Mouse (Mus musculus) right cerebral cortex, postnatal 10 days (tissue): ENCODE measurements around the gene Cd36.

Source experiments
- DNase-seq, 2 experiments: peaks; one replicate each; pipeline ENCODE4 v3.0.0; 2021; ENCODE audit warnings: low spot score in 2 of 2

Cd36 gene

GRCm38 (mm10) chr5:17806774-17807377 is 81.7 kb downstream of the Cd36 start:
- no peak for DNase-seq

GRCm38 (mm10) chr5:17776571-17776970 is 112.0 kb downstream of the Cd36 start:
- DNase-seq = peak in 1 of 2 experiments; percentile 40

- DNase-seq = no peak
Measured at GRCm38 (mm10) chr5:17770328-17770727, 118.3 kb downstream of the Cd36 start.

GRCm38 (mm10) chr5:17766006-17766677 is 122.5 kb downstream of the Cd36 start:
- DNase-seq = no peak

DNA sequence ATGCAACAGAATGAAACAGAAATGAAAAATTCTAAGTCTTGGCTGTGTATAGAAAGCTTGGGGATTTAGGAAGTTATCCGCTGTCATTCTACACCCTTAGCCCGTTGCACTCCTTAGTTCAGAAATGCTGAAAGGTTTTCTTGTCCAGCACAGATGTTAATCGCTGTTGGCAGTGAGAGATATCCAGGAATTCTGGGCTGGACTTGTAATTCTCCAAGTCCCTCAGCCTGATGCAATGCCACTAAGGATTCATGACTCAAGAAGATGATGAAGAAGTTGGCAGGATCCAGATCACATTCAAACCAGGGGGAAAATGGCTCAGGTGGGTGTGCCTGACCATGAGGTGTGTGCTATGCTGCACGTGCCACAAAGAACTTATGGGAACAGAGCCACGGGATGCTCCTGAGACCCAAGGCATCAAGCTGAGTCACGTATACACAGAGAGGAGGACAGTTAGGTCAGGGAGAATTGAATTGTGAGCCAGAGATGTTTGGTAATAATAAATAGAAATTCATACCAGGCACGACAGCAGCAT is 135.1 kb downstream of the Cd36 start:
- DNase-seq = no peak

DNA sequence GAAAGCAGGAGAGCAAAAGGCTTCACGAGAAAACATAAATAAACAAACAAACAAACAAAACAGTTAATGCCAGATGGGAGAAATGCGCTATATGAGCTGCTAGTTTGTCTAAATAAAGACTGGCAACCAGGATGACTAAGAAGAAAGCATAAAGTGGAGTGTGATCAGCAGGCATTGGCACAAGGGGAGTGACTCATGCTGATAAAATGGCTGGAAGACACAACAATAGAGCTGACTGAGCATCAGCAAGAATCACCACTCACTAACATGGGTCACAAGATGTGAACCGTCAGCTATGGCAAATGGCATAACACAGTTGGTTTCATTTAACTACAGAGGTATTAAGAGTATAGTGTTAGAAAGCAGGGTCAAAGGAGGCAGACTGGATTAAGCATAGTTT is 140.3 kb downstream of the Cd36 start:
- no peak for DNase-seq

DNA sequence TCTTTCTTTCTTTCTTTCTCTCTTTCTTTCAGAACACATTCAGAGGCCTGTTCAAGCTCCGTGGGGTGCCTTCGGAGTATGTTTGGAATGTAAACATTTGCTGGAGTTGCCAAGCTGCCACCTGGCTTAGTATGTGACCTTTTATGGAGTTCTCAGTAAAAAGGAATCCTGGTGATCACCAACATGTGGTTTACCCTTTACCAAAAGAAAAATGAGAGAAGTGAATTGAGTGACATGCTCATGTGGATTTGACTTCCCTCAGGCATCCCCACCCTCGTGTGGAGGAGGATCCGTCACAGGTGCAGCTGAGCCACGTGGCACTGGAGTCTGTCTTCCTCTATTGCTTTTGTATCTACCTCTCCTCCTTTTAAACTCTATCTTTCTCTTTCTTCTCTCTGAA is 141.5 kb downstream of the Cd36 start:
- no peak for DNase-seq

GRCm38 (mm10) chr5:17746520-17746919 is 142.1 kb downstream of the Cd36 start:
- DNase-seq = no peak

DNA sequence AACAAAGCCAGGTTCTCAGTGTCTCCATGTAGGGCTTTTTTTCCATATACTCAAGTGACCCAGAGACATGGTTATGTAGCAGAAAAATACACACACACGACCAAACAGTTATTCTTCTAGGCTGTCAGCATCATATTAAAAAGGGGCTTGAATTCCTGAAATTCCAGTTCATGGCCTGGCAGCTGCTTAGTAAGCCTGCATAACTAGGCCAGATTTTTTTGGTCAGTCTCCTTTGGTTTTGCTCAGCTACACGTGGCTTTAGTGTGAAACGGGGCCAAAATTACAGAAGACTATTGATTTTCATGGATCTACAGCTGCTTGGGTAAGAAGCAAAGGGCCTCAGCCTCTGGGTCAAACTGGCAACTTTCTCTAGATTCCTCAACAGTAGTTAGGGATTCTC is 148.8 kb downstream of the Cd36 start:
- no peak for DNase-seq
